8 mouse cellular contexts compared by ENCODE assay signal in the genomic region with DNA sequence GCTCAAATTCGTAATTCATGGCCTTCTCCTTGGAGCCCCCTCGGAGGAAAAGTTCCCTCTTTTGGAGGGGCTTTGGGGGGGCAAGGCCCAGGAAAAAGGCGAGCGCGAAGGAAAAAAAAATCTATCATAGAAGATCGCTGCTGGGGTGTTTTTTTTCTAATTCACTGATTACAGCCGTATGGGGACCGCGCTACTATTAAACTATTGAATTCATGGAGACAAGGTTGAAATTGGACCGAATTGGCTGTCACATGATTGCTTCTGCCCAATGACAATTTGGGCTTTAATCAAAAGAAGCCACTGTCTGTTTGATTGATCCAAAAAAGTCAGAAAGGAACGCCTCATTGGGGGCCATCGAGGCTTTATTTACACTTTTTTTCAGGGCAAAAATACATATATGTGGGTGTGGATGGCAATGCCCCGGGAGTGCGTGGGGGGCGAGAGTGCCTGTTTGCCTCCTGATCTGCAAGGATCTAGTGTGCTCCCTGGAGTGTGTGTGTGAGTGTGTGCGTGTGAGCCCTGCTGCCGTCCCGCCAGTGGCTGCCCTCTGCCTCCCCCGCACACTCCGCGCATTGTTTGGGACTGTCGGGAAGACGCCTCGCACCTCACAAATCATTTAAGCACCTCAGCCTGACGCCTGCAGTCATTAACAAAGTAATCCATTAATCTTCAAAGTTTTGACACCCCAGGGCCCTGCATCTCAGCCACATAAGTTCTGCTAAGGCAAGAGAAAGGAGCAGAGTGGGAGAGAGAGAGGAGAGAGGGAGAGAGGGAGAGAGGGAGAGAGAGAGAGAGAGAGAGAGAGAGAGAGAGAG. TPM values are rescaled to one million over a fixed set of nuclear protein-coding genes. Genes with fewer than 3 reads are reported as not detected.
DNase-seq lines count a peak whose midpoint lies in the region; ATAC-seq and TF ChIP-seq lines count a peak whose summit lies in the region.

A gene (minus strand): TSS at position 206 of the 815 bp plus-strand sequence.

- no peaks in the 10 kb centered on the region for H3K9me3 ChIP-seq in heart, postnatal 0 days (replicated peaks; ENCODE audit: control insufficient read depth, low read length)
- no peaks in the 10 kb centered on the region for H3K9me3 ChIP-seq in limb, embryonic 13.5 days
- H3K9me3 ChIP-seq in stomach, embryonic 16.5 days (replicated peaks; ENCODE audit: control insufficient read depth, low read length), result no peaks in the 10 kb centered on the region

- peaks cover 16% of the 10 kb centered on the region for H3K27me3 ChIP-seq in spleen, adult 2 months (ENCODE audit: control insufficient read depth, insufficient read depth, low read length)
- H3K27me3 ChIP-seq in heart, postnatal 0 days (ENCODE audit: control insufficient read depth, insufficient read depth, low read length), result peaks cover 99% of the 10 kb centered on the region
- peaks cover 90% of the 10 kb centered on the region for H3K27me3 ChIP-seq in limb, embryonic 13.5 days
- H3K27me3 ChIP-seq in stomach, embryonic 16.5 days (ENCODE audit: control insufficient read depth, insufficient read depth, low read length), result no peaks in the 10 kb centered on the region

- peak within 1 kb of the TSS; percentile 17; the same call in 1 of the 2 replicates for H3K4me3 ChIP-seq in spleen, adult 2 months (ENCODE audit: extremely low read depth, insufficient read depth, insufficient read length)
- peak within 1 kb of the TSS; percentile 39 for H3K4me3 ChIP-seq in heart, postnatal 0 days (ENCODE audit: low read depth, low read length)
- peak within 1 kb of the TSS; percentile 36 for H3K4me3 ChIP-seq in limb, embryonic 13.5 days
- H3K4me3 ChIP-seq in stomach, embryonic 16.5 days (replicated peaks; ENCODE audit: low read length), result peak within 1 kb of the TSS; percentile 61

- no peak for TF ChIP-seq POLR2A in spleen, adult 2 months (IDR thresholded peaks at IDR 0.05; ENCODE audit: low read depth, low read length)

- peak within 1 kb of the TSS; percentile 28; the same call in 1 of the 2 replicates for H3K9ac ChIP-seq in heart, postnatal 0 days (replicated peaks; ENCODE audit: low read depth, low read length)
- H3K9ac ChIP-seq in limb, embryonic 13.5 days, result peak within 1 kb of the TSS; percentile 63
- peak within 1 kb of the TSS; percentile 81 for H3K9ac ChIP-seq in stomach, embryonic 16.5 days (ENCODE audit: low read length)

- peak within 1 kb of the TSS; percentile 28; the same call in 1 of the 2 replicates for H3K27ac ChIP-seq in spleen, adult 2 months (ENCODE audit: insufficient read depth, low read length)
- peak within 1 kb of the TSS; percentile 62 for H3K27ac ChIP-seq in heart, postnatal 0 days (ENCODE audit: low read depth)
- H3K27ac ChIP-seq in limb, embryonic 13.5 days, result no peak within 1 kb of the TSS
- peak within 1 kb of the TSS; percentile 94 for H3K27ac ChIP-seq in stomach, embryonic 16.5 days (ENCODE audit: low read length)

- H3K4me2 ChIP-seq in heart, postnatal 0 days (ENCODE audit: low read depth, low read length), result peak within 1 kb of the TSS; percentile 51
- peak within 1 kb of the TSS; percentile 62 for H3K4me2 ChIP-seq in limb, embryonic 13.5 days (replicated peaks)
- H3K4me2 ChIP-seq in stomach, embryonic 16.5 days (ENCODE audit: low read depth, low read length), result peak within 1 kb of the TSS; percentile 65

- H3K36me3 ChIP-seq in spleen, adult 2 months (ENCODE audit: control insufficient read depth, insufficient read depth, low read length), result no peaks in the 10 kb centered on the region
- H3K36me3 ChIP-seq in heart, postnatal 0 days (replicated peaks; ENCODE audit: control insufficient read depth, insufficient read depth, low read length), result no peaks in the 10 kb centered on the region
- peaks cover 1% of the 10 kb centered on the region for H3K36me3 ChIP-seq in limb, embryonic 13.5 days
- no peaks in the 10 kb centered on the region for H3K36me3 ChIP-seq in stomach, embryonic 16.5 days (ENCODE audit: control insufficient read depth, insufficient read depth, low read length)

- no peak for DNase-seq in spleen, adult 2 months (ENCODE audit: low read depth in 1 of 2, low spot score in 2 of 2)
- no peak for DNase-seq in spleen, postnatal 14 days (ENCODE audit: low spot score in 2 of 2)
- no peak for DNase-seq in heart, postnatal 0 days (ENCODE audit: low spot score)
- DNase-seq in gastrocnemius, postnatal 25 days, result no peak
- DNase-seq in cerebellum, postnatal 25 days, result no peak

- no peaks in the 10 kb centered on the region for H3K4me1 ChIP-seq in spleen, adult 2 months (ENCODE audit: control insufficient read depth, insufficient read depth, insufficient read length)
- no peaks in the 10 kb centered on the region for H3K4me1 ChIP-seq in heart, postnatal 0 days (ENCODE audit: control insufficient read depth, insufficient read depth)
- H3K4me1 ChIP-seq in limb, embryonic 13.5 days, result peaks cover 53% of the 10 kb centered on the region
- H3K4me1 ChIP-seq in stomach, embryonic 16.5 days (ENCODE audit: control insufficient read depth, insufficient read depth, low read length), result peaks cover 14% of the 10 kb centered on the region

- no peak for ATAC-seq in heart, postnatal 0 days (ENCODE audit: insufficient read depth, low read depth)
- no peak for ATAC-seq in limb, embryonic 13.5 days (ENCODE audit: low FRiP score, low read depth)
- ATAC-seq in stomach, embryonic 16.5 days (ENCODE audit: insufficient read depth, low FRiP score), result peak; percentile 57; the same call in 1 of the 2 replicates
- no peak for ATAC-seq in inflammation-experienced regulatory T-cells, adult 6 months

- WGBS in spleen, adult 2 months, result 34% methylated on average over 25 of the region's 25 CpGs
- WGBS in heart, postnatal 0 days, result 3% methylated on average over 25 of the region's 25 CpGs
- WGBS in limb, embryonic 13.5 days, result 1% methylated on average over 25 of the region's 25 CpGs
- WGBS in stomach, embryonic 16.5 days, result 4% methylated on average over 25 of the region's 25 CpGs

- no peak for TF ChIP-seq EP300 in heart, postnatal 0 days (IDR thresholded peaks at IDR 0.05; ENCODE audit: low read depth)

- TF ChIP-seq CTCF in spleen, adult 2 months (IDR thresholded peaks at IDR 0.05; ENCODE audit: extremely low read depth, insufficient read depth, insufficient read length, insufficient replicate concordance), result no peak
- TF ChIP-seq CTCF in heart, postnatal 0 days (IDR thresholded peaks at IDR 0.05; ENCODE audit: low read depth), result no peak

RNA-seq across cellular contexts. Expression of the gene that starts here (rescaled TPM):
- 0.27 and 0.65 TPM in 2 replicates for polyA plus RNA-seq in spleen, adult 2 months (2012; rRNA removed)
- total RNA-seq in heart, postnatal 0 days (2014; rRNA removed; ENCODE audit: low replicate concordance), result not detected in 2 replicates
- polyA plus RNA-seq in heart, postnatal 0 days (2015; fragmentation: Nextera tagmentation; extraction: Ambion mirVana), result 0.42 and 0.69 TPM in 2 replicates
- 1.5 and 2.5 TPM in 2 replicates for polyA plus RNA-seq in limb, embryonic 13.5 days (2015; fragmentation: Nextera tagmentation; extraction: Ambion mirVana)
- polyA plus RNA-seq in stomach, embryonic 16.5 days (2015; fragmentation: Nextera tagmentation; extraction: Ambion mirVana), result 7.4 and 8.5 TPM in 2 replicates
- under 1 TPM; 0.28 to 0.83 TPM for total RNA-seq in gastrocnemius, postnatal 25 days (2021)
- not detected for polyA plus RNA-seq in inflammation-experienced regulatory T-cells, adult 6 months (2017; shearing (Covaris generic))

Comparison
In these comparisons a context has a peak if more than half of its experiments do, and no peak if none do; other contexts are left out.
1. H3K9ac ChIP-seq: peak in every context shown above with its lines; median percentile 81 in stomach, embryonic 16.5 days; 63 in limb, embryonic 13.5 days; 28 in heart, postnatal 0 days.